Mouse (Mus musculus): Measurements from ENCODE around the gene Gnat1. TPM values are rescaled to one million over a fixed set of nuclear protein-coding genes. Genes with fewer than 3 reads are reported as not detected.
A peak's percentile ranks its signal among the peaks of the same experiment; 100 is the strongest.

Gnat1 gene
- total RNA-seq, 1 experiment, result 1.2 TPM

DNA sequence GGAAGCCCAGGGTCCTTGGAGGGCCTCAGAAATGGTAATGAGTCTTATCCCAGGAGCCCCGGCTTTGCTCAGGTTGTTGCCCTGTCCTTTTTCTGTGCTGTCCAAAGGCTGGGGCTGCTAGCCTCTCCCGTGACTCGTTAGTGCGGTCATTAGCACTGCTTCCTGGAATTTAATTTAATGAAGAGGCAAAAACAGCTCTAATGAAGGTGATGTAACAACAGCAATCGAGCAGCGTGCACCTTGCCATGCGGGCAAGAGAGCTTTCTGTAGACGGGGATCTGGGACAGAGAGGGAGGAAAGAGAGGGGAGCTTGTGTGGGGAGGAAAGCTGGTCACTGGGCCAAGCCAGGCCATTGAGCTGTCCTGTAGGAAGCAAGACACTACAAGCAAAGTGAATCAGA, 37.8 kb downstream of the Gnat1 start:
- TF ChIP-seq MAFK (IDR thresholded peaks at IDR 0.05; ENCODE audit: insufficient read depth, low read depth, low read length), result no peak
- TF ChIP-seq HCFC1 (IDR thresholded peaks at IDR 0.05; ENCODE audit: borderline replicate concordance, insufficient read depth, low read length), result no peak
- no peak for TF ChIP-seq CHD2 (IDR thresholded peaks at IDR 0.05; ENCODE audit: low read depth, low read length)
- TF ChIP-seq ZC3H11A (IDR thresholded peaks at IDR 0.05; ENCODE audit: borderline replicate concordance, low read depth, low read length), result no peak
- TF ChIP-seq ZNF384 (IDR thresholded peaks at IDR 0.05; ENCODE audit: low read depth, low read length), result no peak
- in situ Hi-C loops (cut with MboI; ENCODE audit: low sequenced_read_pairs in 2 of 2, unreplicated experiment in 2 of 2), result no loop called here
- Histone ChIP-seq H3K4me1 (ENCODE audit: control insufficient read depth in 2 of 2, insufficient read depth in 2 of 2, low read length in 2 of 2, poor library complexity in 1 of 2) (peaks cover 9 to 11% of the 10 kb centered on the region in 2 experiments; a peak in 3 of 4 replicates), H3K27ac (ENCODE audit: insufficient read depth, low read depth, low read length, poor library complexity, severe bottlenecking) (no peak overlapping the region), H3K4me3 (ENCODE audit: insufficient read depth in 1 of 2, low read depth in 1 of 2, low read length in 2 of 2, poor library complexity in 1 of 2, severe bottlenecking in 1 of 2) (no peak overlapping the region), H3K9me3 (ENCODE audit: control insufficient read depth, insufficient read depth, low read depth, low read length) (no peaks in the 10 kb centered on the region), H3K9ac (ENCODE audit: insufficient read depth, low read depth, low read length, poor library complexity, severe bottlenecking) (no peak overlapping the region), H3K36me3 (ENCODE audit: control insufficient read depth, insufficient read depth, low read length, poor library complexity, severe bottlenecking) (no peaks in the 10 kb centered on the region)
- DNase-seq (ENCODE audit: low read depth, low spot score), result no peak

DNA sequence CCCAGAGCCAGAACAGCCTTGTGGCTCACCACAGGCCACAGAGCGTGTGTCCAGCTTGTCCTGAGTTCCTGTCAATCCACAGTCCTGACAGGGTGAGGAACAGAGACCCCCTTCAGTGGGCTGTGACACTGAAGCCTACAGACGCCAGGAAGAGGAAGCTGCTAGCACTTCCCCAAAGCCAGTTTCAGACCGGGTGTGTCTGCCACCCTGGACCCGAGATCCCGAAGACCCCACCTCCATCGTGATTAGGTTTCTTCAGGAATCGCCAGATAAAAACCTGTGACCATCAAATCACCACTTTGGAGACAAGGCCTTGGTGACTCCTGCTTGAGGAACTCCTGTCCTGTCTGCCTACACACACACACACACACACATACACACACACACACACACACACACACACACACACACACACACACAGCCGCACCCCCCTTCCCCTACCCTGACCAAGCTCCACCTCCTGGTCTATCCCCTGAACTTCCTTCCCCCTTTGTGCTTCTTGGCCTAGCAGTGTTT, 39.2 kb downstream of the Gnat1 start:
- no peaks in the 10 kb centered on the region for H3K9me3 ChIP-seq (ENCODE audit: control insufficient read depth, insufficient read depth, low read depth, low read length)
- in situ Hi-C loops (cut with MboI; ENCODE audit: low sequenced_read_pairs in 2 of 2, unreplicated experiment in 2 of 2), result no loop called here
- H3K4me1 ChIP-seq (ENCODE audit: control insufficient read depth in 2 of 2, insufficient read depth in 2 of 2, low read length in 2 of 2, poor library complexity in 1 of 2), result peaks cover 9 to 12% of the 10 kb centered on the region in 2 experiments; a peak in 3 of 4 replicates
- H3K27ac ChIP-seq (ENCODE audit: insufficient read depth, low read depth, low read length, poor library complexity, severe bottlenecking), result no peak overlapping the region
- no peak overlapping the region; the same call in 1 of the 2 replicates for H3K9ac ChIP-seq (ENCODE audit: insufficient read depth, low read depth, low read length, poor library complexity, severe bottlenecking)
- TF ChIP-seq MAFK (IDR thresholded peaks at IDR 0.05; ENCODE audit: insufficient read depth, low read depth, low read length) (no peak), ZNF384 (IDR thresholded peaks at IDR 0.05; ENCODE audit: low read depth, low read length) (no peak)
- DNase-seq (ENCODE audit: low read depth, low spot score), result no peak
- no peak overlapping the region for H3K4me3 ChIP-seq (ENCODE audit: insufficient read depth in 1 of 2, low read depth in 1 of 2, low read length in 2 of 2, poor library complexity in 1 of 2, severe bottlenecking in 1 of 2)
- H3K36me3 ChIP-seq (ENCODE audit: control insufficient read depth, insufficient read depth, low read length, poor library complexity, severe bottlenecking), result no peaks in the 10 kb centered on the region

DNA sequence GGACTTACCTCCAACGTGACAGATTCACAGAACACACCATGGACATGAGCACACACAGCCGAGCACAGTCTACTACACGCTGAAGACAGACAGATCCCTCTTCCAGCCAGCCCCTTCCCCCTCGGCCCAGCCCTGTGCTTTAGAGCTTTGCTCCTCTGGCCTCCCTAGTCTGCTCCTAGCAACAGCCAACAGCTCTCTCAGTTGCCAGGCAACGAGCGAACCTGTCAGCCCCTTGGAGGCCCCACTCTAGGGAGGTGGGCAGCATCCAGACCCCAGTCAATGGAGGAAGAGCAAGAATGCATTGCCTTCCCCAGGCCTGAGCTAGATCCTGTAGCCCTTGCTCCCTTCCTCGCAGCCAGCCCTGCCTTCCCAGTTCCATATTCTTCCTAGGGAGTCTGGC, 42.4 kb downstream of the Gnat1 start:
- in situ Hi-C loops (cut with MboI; ENCODE audit: low sequenced_read_pairs in 2 of 2, unreplicated experiment in 2 of 2), result no loop called here
- TF ChIP-seq MAFK (IDR thresholded peaks at IDR 0.05; ENCODE audit: insufficient read depth, low read depth, low read length) (no peak), CHD2 (IDR thresholded peaks at IDR 0.05; ENCODE audit: low read depth, low read length) (no peak), ZNF384 (IDR thresholded peaks at IDR 0.05; ENCODE audit: low read depth, low read length) (no peak), ZC3H11A (IDR thresholded peaks at IDR 0.05; ENCODE audit: borderline replicate concordance, low read depth, low read length) (no peak), HCFC1 (IDR thresholded peaks at IDR 0.05; ENCODE audit: borderline replicate concordance, insufficient read depth, low read length) (no peak)
- no peak overlapping the region for H3K4me3 ChIP-seq (ENCODE audit: insufficient read depth in 1 of 2, low read depth in 1 of 2, low read length in 2 of 2, poor library complexity in 1 of 2, severe bottlenecking in 1 of 2)
- no peak for DNase-seq (ENCODE audit: low read depth, low spot score)
- no peaks in the 10 kb centered on the region for H3K9me3 ChIP-seq (ENCODE audit: control insufficient read depth, insufficient read depth, low read depth, low read length)
- peaks cover 1% of the 10 kb centered on the region; the same call in 1 of the 2 replicates for H3K36me3 ChIP-seq (ENCODE audit: control insufficient read depth, insufficient read depth, low read length, poor library complexity, severe bottlenecking)
- peaks cover 10 to 16% of the 10 kb centered on the region in 2 experiments for H3K4me1 ChIP-seq (ENCODE audit: control insufficient read depth in 2 of 2, insufficient read depth in 2 of 2, low read length in 2 of 2, poor library complexity in 1 of 2)
- no peak overlapping the region for H3K27ac ChIP-seq (ENCODE audit: insufficient read depth, low read depth, low read length, poor library complexity, severe bottlenecking)
- H3K9ac ChIP-seq (ENCODE audit: insufficient read depth, low read depth, low read length, poor library complexity, severe bottlenecking), result no peak overlapping the region

DNA sequence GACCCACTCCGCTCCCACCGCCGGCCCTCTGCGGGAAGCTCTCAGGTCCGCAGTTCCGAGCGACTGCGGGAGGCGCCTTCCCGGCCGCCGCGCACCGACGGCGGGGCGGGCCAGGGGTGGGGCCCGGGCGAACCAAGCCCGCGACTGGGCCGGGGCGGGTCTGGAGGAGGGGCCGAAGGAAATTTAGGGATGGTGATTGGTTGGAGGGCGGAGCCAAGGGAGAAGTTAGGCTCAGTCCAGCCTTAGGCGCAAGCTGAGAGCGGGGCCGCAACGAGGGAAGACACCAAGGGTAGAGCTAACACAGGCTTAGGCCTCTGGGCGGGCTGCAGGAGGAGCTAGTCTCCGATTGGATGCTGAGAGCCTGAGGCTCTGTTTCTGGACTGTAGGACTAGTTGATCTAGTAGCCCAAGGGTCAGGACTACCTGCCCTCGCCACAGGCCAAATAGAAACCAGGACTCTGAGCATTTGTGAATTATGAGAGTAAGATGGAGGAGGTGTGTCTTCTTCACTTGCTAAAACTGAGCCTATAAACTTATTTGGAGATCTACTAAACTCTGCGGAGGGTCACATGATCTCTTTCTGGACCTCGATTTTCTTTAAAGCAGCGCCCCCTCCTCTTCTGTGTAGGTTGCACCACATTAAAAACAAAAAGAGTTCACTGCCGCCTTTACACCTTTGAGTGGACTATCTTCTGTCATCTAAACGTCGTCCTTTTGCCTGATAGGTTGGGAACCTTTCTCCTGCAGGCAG, 44.1 kb downstream of the Gnat1 start, which contains the start of gene Gnai2:
Gnai2 (minus strand) TSS at position 89 of the 750 bp plus-strand sequence.
- peak within 1 kb of the TSS; percentile 92 to 97 for H3K4me3 ChIP-seq (ENCODE audit: insufficient read depth in 1 of 2, low read depth in 1 of 2, low read length in 2 of 2, poor library complexity in 1 of 2, severe bottlenecking in 1 of 2)
- no peak for TF ChIP-seq HCFC1 (IDR thresholded peaks at IDR 0.05; ENCODE audit: borderline replicate concordance, insufficient read depth, low read length)
- no peak for TF ChIP-seq MAFK (IDR thresholded peaks at IDR 0.05; ENCODE audit: insufficient read depth, low read depth, low read length)
- no peak for TF ChIP-seq CHD2 (IDR thresholded peaks at IDR 0.05; ENCODE audit: low read depth, low read length)
- no peak for TF ChIP-seq ZC3H11A (IDR thresholded peaks at IDR 0.05; ENCODE audit: borderline replicate concordance, low read depth, low read length)
- no peak for TF ChIP-seq ZNF384 (IDR thresholded peaks at IDR 0.05; ENCODE audit: low read depth, low read length)
- peak; percentile 98 for DNase-seq (ENCODE audit: low read depth, low spot score)
- in situ Hi-C loops (cut with MboI; ENCODE audit: low sequenced_read_pairs in 2 of 2, unreplicated experiment in 2 of 2), result no loop called here
- H3K9ac ChIP-seq (ENCODE audit: insufficient read depth, low read depth, low read length, poor library complexity, severe bottlenecking), result peak within 1 kb of the TSS; percentile 91
- peaks cover 4 to 18% of the 10 kb centered on the region in 2 experiments; a peak in 3 of 4 replicates for H3K4me1 ChIP-seq (ENCODE audit: control insufficient read depth in 2 of 2, insufficient read depth in 2 of 2, low read length in 2 of 2, poor library complexity in 1 of 2)
- H3K36me3 ChIP-seq (ENCODE audit: control insufficient read depth, insufficient read depth, low read length, poor library complexity, severe bottlenecking), result peaks cover 1% of the 10 kb centered on the region; the same call in 1 of the 2 replicates
- no peak within 1 kb of the TSS for H3K27ac ChIP-seq (ENCODE audit: insufficient read depth, low read depth, low read length, poor library complexity, severe bottlenecking)
- no peaks in the 10 kb centered on the region for H3K9me3 ChIP-seq (ENCODE audit: control insufficient read depth, insufficient read depth, low read depth, low read length)

Data from ES-E14 (cell line).